ENCODE assay signal across 16 mouse cellular contexts in the genomic region with DNA sequence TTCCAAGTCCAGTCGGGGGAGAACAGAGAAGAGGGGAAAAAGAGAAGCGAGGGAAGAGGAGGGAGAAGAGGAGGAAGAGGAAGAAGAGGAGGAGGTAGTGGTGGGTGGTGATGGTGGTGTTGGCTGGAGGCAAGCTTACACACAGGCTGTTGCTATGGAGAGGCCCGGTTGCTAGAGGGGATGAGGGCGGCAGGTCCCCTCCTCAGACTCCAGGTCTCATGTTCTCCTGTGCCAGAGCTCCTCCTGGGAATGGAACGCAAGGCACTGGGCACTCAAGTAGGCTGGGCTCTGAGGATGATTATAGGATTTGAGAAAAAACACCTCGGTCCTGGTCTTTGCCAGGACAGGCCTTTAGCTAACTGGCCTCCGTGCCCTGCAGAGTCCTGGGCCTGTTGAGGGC.
DNase-seq lines count a peak whose midpoint lies in the region; ATAC-seq and TF ChIP-seq lines count a peak whose summit lies in the region.
"Had no signal": no experiment of that assay in that cellular context is flagged by ENCODE, and none has a peak within 500 bp of the region (broad histone marks: within the 10 kb centered on the region; RNA-seq: fewer than 3 reads in every experiment).

No protein-coding gene starts in this region.

- no peaks in the 10 kb centered on the region for H3K4me1 ChIP-seq in cortical plate, adult 2 months (ENCODE audit: control insufficient read depth, insufficient read depth, low read length)
- H3K4me1 ChIP-seq in embryonic facial prominence, embryonic 15.5 days: peaks cover 36% of the 10 kb centered on the region
- H3K4me1 ChIP-seq in hindbrain, embryonic 15.5 days (replicated peaks): peaks cover 52% of the 10 kb centered on the region
- peaks cover 39% of the 10 kb centered on the region for H3K4me1 ChIP-seq in midbrain, embryonic 16.5 days (ENCODE audit: control insufficient read depth, insufficient read depth, low read length)
- H3K4me1 ChIP-seq in liver, embryonic 11.5 days (replicated peaks; ENCODE audit: control insufficient read depth, insufficient read depth, low read length): no peaks in the 10 kb centered on the region
- no peaks in the 10 kb centered on the region for H3K4me1 ChIP-seq in lung, adult 2 months (ENCODE audit: control insufficient read depth, insufficient read depth, low read length)

- peak overlapping the region; percentile 17; the same call in 1 of the 2 replicates for H3K4me2 ChIP-seq in embryonic facial prominence, embryonic 15.5 days (replicated peaks)
- peak overlapping the region; percentile 90 for H3K4me2 ChIP-seq in hindbrain, embryonic 15.5 days
- peak overlapping the region; percentile 64 for H3K4me2 ChIP-seq in midbrain, embryonic 16.5 days (ENCODE audit: low read length)
- no peak overlapping the region for H3K4me2 ChIP-seq in liver, embryonic 11.5 days

- WGBS in embryonic facial prominence, embryonic 15.5 days: 12% methylated on average over 7 of the region's 7 CpGs
- 13% methylated on average over 7 of the region's 7 CpGs for WGBS in hindbrain, embryonic 15.5 days
- 7% methylated on average over 7 of the region's 7 CpGs for WGBS in midbrain, embryonic 16.5 days
- 14% methylated on average over 7 of the region's 7 CpGs for WGBS in liver, embryonic 11.5 days
- 19% methylated on average over 7 of the region's 7 CpGs for WGBS in lung, adult 2 months

- TF ChIP-seq POLR2A in cortical plate, adult 2 months (IDR thresholded peaks at IDR 0.05; ENCODE audit: extremely low read depth, insufficient read depth, low read length): no peak
- TF ChIP-seq POLR2A in lung, adult 2 months (IDR thresholded peaks at IDR 0.05; ENCODE audit: borderline replicate concordance, extremely low read depth, low read depth, low read length): no peak

- peak overlapping the region; percentile 7; the same call in 1 of the 2 replicates for H3K4me3 ChIP-seq in cortical plate, adult 2 months (ENCODE audit: insufficient read depth, low read length)
- H3K4me3 ChIP-seq in embryonic facial prominence, embryonic 15.5 days (replicated peaks): no peak overlapping the region
- no peak overlapping the region for H3K4me3 ChIP-seq in hindbrain, embryonic 15.5 days
- H3K4me3 ChIP-seq in midbrain, embryonic 16.5 days (ENCODE audit: low read depth, low read length): peak overlapping the region; percentile 37
- H3K4me3 ChIP-seq in liver, embryonic 11.5 days (ENCODE audit: low read depth, low read length): no peak overlapping the region
- no peak overlapping the region for H3K4me3 ChIP-seq in lung, adult 2 months (replicated peaks; ENCODE audit: extremely low read depth, low read depth, low read length)

- H3K27ac ChIP-seq in cortical plate, adult 2 months (ENCODE audit: insufficient read depth, low read length): no peak overlapping the region
- H3K27ac ChIP-seq in embryonic facial prominence, embryonic 15.5 days (replicated peaks): no peak overlapping the region
- 0 out of 2 replicates have a peak overlapping the region, but pooled peaks have one; percentile 8 for H3K27ac ChIP-seq in hindbrain, embryonic 15.5 days (replicated peaks)
- peak overlapping the region; percentile 96 for H3K27ac ChIP-seq in midbrain, embryonic 16.5 days (ENCODE audit: low read length)
- H3K27ac ChIP-seq in liver, embryonic 11.5 days (ENCODE audit: low read depth, low read length): no peak overlapping the region
- H3K27ac ChIP-seq: macrophage; stomach, postnatal 0 days had no signal

- TF ChIP-seq CTCF in cortical plate, adult 2 months (IDR thresholded peaks at IDR 0.05; ENCODE audit: extremely low read depth, insufficient read depth, low read length): no peak
- no peak for TF ChIP-seq CTCF in lung, adult 2 months (IDR thresholded peaks at IDR 0.05; ENCODE audit: insufficient read depth, low read length)

- no peaks in the 10 kb centered on the region for H3K36me3 ChIP-seq in embryonic facial prominence, embryonic 15.5 days
- no peaks in the 10 kb centered on the region for H3K36me3 ChIP-seq in hindbrain, embryonic 15.5 days
- no peaks in the 10 kb centered on the region for H3K36me3 ChIP-seq in midbrain, embryonic 16.5 days (ENCODE audit: control insufficient read depth, insufficient read depth, low read length)
- H3K36me3 ChIP-seq in liver, embryonic 11.5 days (ENCODE audit: control insufficient read depth, insufficient read depth, low read length): no peaks in the 10 kb centered on the region
- H3K36me3 ChIP-seq: heart, embryonic 12.5 days had no signal

- no peaks in the 10 kb centered on the region for H3K9me3 ChIP-seq in embryonic facial prominence, embryonic 15.5 days (replicated peaks)
- H3K9me3 ChIP-seq in hindbrain, embryonic 15.5 days: no peaks in the 10 kb centered on the region
- no peaks in the 10 kb centered on the region for H3K9me3 ChIP-seq in midbrain, embryonic 16.5 days (replicated peaks; ENCODE audit: control insufficient read depth, low read length, poor library complexity, severe bottlenecking)
- H3K9me3 ChIP-seq in liver, embryonic 11.5 days (ENCODE audit: control insufficient read depth, low read length): no peaks in the 10 kb centered on the region
- H3K9me3 ChIP-seq: heart, embryonic 12.5 days had no signal

- H3K9ac ChIP-seq in embryonic facial prominence, embryonic 15.5 days: no peak overlapping the region
- no peak overlapping the region for H3K9ac ChIP-seq in hindbrain, embryonic 15.5 days
- H3K9ac ChIP-seq in midbrain, embryonic 16.5 days (ENCODE audit: low read depth, low read length): peak overlapping the region; percentile 66; the same call in 1 of the 2 replicates
- H3K9ac ChIP-seq in liver, embryonic 11.5 days (ENCODE audit: low read depth, low read length): no peak overlapping the region
- H3K9ac ChIP-seq: heart, embryonic 12.5 days had no signal

- no peak for ATAC-seq in embryonic facial prominence, embryonic 15.5 days (ENCODE audit: insufficient number of reproducible peaks, low FRiP score, low TSS enrichment, low read depth)
- ATAC-seq in hindbrain, embryonic 15.5 days (ENCODE audit: low FRiP score, low read depth): no peak
- ATAC-seq in midbrain, embryonic 16.5 days: no peak
- ATAC-seq in liver, embryonic 11.5 days (replicated peaks; ENCODE audit: low FRiP score): no peak
- ATAC-seq: activated CD4-positive, CD25-positive, alpha-beta regulatory T cell, adult 4 months; inflammation-experienced regulatory T-cells, adult 6 months had no signal

- H3K27me3 ChIP-seq in embryonic facial prominence, embryonic 15.5 days: peaks cover 72% of the 10 kb centered on the region
- H3K27me3 ChIP-seq in hindbrain, embryonic 15.5 days: peaks cover 29% of the 10 kb centered on the region
- no peaks in the 10 kb centered on the region for H3K27me3 ChIP-seq in midbrain, embryonic 16.5 days (ENCODE audit: control insufficient read depth, insufficient read depth, low read depth, low read length)
- peaks cover 73% of the 10 kb centered on the region for H3K27me3 ChIP-seq in liver, embryonic 11.5 days (replicated peaks; ENCODE audit: control insufficient read depth, insufficient read depth, low read length)

- DNase-seq in liver, embryonic 11.5 days (ENCODE audit: low spot score): no peak
- DNase-seq in lung, adult 2 months: no peak
- no peak for DNase-seq in urinary bladder, postnatal 14 days (ENCODE audit: low spot score)
- no peak for DNase-seq in layer of hippocampus, postnatal 36 days
- DNase-seq: cerebellum, postnatal 36 days; kidney, postnatal 4 days; liver had no signal

Comparison
In these comparisons a context has a peak if more than half of its experiments do, and no peak if none do; other contexts are left out.
1. H3K27ac ChIP-seq: peak in hindbrain, embryonic 15.5 days (single experiment) and midbrain, embryonic 16.5 days (single experiment); none in cortical plate, adult 2 months (single experiment), embryonic facial prominence, embryonic 15.5 days (single experiment) and liver, embryonic 11.5 days (single experiment).
2. H3K4me3 ChIP-seq: peak in cortical plate, adult 2 months (single experiment) and midbrain, embryonic 16.5 days (single experiment); none in embryonic facial prominence, embryonic 15.5 days (single experiment), hindbrain, embryonic 15.5 days (single experiment), liver, embryonic 11.5 days (single experiment) and lung, adult 2 months (single experiment).